Mouse (Mus musculus): ENCODE measurements around the gene Mief1. TPM values are rescaled to one million over a fixed set of nuclear protein-coding genes. Genes with fewer than 3 reads are reported as not detected.

Mief1 gene
- polyA plus RNA-seq, 1 experiment from 2014 or later, result 13.2 TPM

DNA sequence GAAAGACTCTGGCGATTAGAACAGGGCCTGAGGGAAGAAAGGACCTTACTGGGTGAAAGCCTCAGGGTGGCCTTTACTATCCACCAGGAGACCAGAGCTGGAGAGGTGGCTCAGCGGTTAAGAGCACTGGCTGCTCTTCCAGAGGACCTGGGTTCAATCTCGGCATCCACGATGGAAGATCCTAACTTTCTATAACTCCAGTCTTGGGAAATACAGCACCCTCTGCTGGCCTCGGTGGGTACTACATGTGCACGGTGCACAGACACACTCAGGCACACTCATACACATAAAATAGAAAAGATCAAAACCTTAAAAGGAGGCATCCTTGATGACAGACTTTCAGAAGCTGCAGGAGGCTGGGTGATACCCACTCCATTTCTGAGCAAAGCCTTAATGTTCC is 46.8 kb downstream of the Mief1 start:
- H3K4me2 ChIP-seq (replicated peaks; ENCODE audit: low read depth, low read length), result no peak overlapping the region
- ATAC-seq (no peak), DNase-seq (ENCODE audit: low spot score) (no peak)
- no peaks in the 10 kb centered on the region for H3K36me3 ChIP-seq (ENCODE audit: insufficient read depth, low read length)
- no peak overlapping the region for H3K27ac ChIP-seq (ENCODE audit: low read length)
- H3K4me3 ChIP-seq (ENCODE audit: low read depth, low read length), result no peak overlapping the region
- no peaks in the 10 kb centered on the region for H3K4me1 ChIP-seq (ENCODE audit: insufficient read depth, low read depth, low read length)
- WGBS, result 28% methylated on average over 6 of the region's 6 CpGs
- H3K9me3 ChIP-seq (ENCODE audit: low read length), result no peaks in the 10 kb centered on the region
- H3K27me3 ChIP-seq (replicated peaks; ENCODE audit: insufficient read depth, low read length), result peaks cover 1% of the 10 kb centered on the region; the same call in 1 of the 2 replicates
- TF ChIP-seq CTCF (IDR thresholded peaks at IDR 0.05) (peak; percentile 75), EP300 (IDR thresholded peaks at IDR 0.05) (no peak)
- H3K9ac ChIP-seq (replicated peaks; ENCODE audit: low read depth), result no peak overlapping the region

DNA sequence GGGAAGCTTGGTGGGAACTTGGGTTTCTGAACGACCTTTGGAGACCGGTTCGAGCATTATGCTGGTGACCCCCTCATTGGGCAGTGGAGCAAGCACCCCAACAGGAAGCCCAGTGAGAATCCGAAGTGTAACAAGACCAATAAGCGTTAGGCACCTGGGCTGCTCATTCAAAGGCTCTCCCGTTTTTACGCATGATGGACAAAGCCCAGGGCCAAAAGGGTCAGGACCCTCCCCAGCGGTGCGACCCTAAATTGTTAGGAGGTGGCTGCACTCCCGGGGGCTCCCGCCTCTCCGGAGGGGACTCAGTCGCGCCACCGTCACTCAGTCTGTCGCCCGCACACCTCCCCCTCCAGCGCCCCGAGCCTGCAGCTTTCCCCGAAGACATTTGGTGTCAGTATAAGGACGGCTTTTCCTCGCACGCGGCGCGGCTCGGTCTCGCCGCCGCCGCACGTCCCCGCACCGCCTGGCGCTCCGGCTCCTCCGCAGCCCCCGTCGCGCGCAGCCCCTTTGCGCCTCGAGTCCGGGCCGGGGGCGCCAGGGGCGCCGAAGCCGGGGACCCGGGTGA is 53.1 kb downstream of the Mief1 start, which contains the start of gene Cacna1i:
Gene Cacna1i, plus strand, starts transcription at position 388 of the 565 bp plus-strand sequence.
- Histone ChIP-seq H3K9me3 (ENCODE audit: low read length) (no peaks in the 10 kb centered on the region), H3K27ac (ENCODE audit: low read length) (no peak within 1 kb of the TSS), H3K9ac (replicated peaks; ENCODE audit: low read depth) (no peak within 1 kb of the TSS), H3K4me1 (ENCODE audit: insufficient read depth, low read depth, low read length) (no peaks in the 10 kb centered on the region; the same call in 1 of the 2 replicates), H3K36me3 (ENCODE audit: insufficient read depth, low read length) (no peaks in the 10 kb centered on the region), H3K4me3 (ENCODE audit: low read depth, low read length) (peak within 1 kb of the TSS; percentile 31; the same call in 1 of the 2 replicates), H3K27me3 (replicated peaks; ENCODE audit: insufficient read depth, low read length) (peaks cover 40% of the 10 kb centered on the region), H3K4me2 (replicated peaks; ENCODE audit: low read depth, low read length) (peak within 1 kb of the TSS; percentile 53)
- no peak for TF ChIP-seq CTCF (IDR thresholded peaks at IDR 0.05)
- no peak for TF ChIP-seq EP300 (IDR thresholded peaks at IDR 0.05)
- no peak for ATAC-seq
- WGBS, result 2% methylated on average over 27 of the region's 50 CpGs
- no peak for DNase-seq (ENCODE audit: low spot score)

DNA sequence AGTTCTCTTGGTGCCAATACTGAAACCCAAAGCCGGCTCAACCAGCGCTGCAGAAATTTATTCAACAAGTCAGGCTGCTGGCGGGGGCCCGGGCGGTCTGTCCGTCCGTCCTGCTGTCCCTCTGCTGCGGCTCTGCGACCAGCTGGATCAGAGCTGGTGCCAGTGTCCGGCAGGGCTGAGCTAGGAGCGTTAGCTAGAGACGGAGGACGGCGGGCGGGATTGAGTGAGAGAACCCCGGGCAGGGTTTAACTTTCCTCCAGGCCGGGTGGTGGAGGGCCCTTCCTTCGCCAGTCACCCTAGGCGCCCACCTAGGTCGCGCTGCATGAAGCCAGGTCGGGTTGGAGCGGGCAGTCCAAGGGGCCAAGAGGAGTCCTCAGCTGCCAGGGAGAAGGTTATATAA is 54.2 kb downstream of the Mief1 start:
- Histone ChIP-seq H3K4me3 (ENCODE audit: low read depth, low read length) (peak overlapping the region; percentile 31; the same call in 1 of the 2 replicates), H3K27ac (ENCODE audit: low read length) (no peak overlapping the region), H3K9ac (replicated peaks; ENCODE audit: low read depth) (no peak overlapping the region), H3K9me3 (ENCODE audit: low read length) (no peaks in the 10 kb centered on the region), H3K27me3 (replicated peaks; ENCODE audit: insufficient read depth, low read length) (peaks cover 40% of the 10 kb centered on the region), H3K36me3 (ENCODE audit: insufficient read depth, low read length) (no peaks in the 10 kb centered on the region), H3K4me2 (replicated peaks; ENCODE audit: low read depth, low read length) (peak overlapping the region; percentile 53; the same call in 1 of the 2 replicates), H3K4me1 (ENCODE audit: insufficient read depth, low read depth, low read length) (no peaks in the 10 kb centered on the region; the same call in 1 of the 2 replicates)
- TF ChIP-seq CTCF (IDR thresholded peaks at IDR 0.05) (no peak), EP300 (IDR thresholded peaks at IDR 0.05) (no peak)
- ATAC-seq (no peak), DNase-seq (ENCODE audit: low spot score) (no peak)
- WGBS, result 3% methylated on average over 21 of the region's 23 CpGs

DNA sequence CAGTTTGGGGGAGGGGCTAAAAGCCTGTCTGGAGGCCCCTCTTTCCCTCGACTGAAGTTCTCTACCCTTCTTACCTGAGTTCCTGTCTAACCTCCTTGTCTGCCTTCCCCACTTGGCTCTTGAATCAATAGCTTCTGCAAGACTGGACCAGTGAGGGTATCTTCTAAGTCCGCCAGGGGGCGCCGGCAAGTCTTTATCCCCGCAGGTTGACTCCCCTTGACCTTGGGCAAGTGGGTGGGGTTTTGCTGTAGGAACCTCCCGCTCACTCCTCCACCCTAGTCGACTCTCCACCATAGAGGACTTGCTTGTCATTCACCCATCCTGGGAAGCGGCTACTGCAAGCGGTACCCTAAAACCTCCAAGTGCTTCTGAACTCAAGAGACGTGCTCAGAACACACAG is 55.6 kb downstream of the Mief1 start:
- Histone ChIP-seq H3K4me2 (replicated peaks; ENCODE audit: low read depth, low read length) (no peak overlapping the region), H3K27ac (ENCODE audit: low read length) (no peak overlapping the region), H3K4me1 (ENCODE audit: insufficient read depth, low read depth, low read length) (no peaks in the 10 kb centered on the region; the same call in 1 of the 2 replicates), H3K4me3 (ENCODE audit: low read depth, low read length) (no peak overlapping the region), H3K9me3 (ENCODE audit: low read length) (no peaks in the 10 kb centered on the region), H3K27me3 (replicated peaks; ENCODE audit: insufficient read depth, low read length) (peaks cover 40% of the 10 kb centered on the region), H3K9ac (replicated peaks; ENCODE audit: low read depth) (no peak overlapping the region), H3K36me3 (ENCODE audit: insufficient read depth, low read length) (no peaks in the 10 kb centered on the region)
- TF ChIP-seq CTCF (IDR thresholded peaks at IDR 0.05) (peak; percentile 71), EP300 (IDR thresholded peaks at IDR 0.05) (no peak)
- ATAC-seq (no peak; the same call in 1 of the 2 replicates), DNase-seq (ENCODE audit: low spot score) (peak; percentile 79)
- WGBS, result 8% methylated on average over 10 of the region's 10 CpGs

DNA sequence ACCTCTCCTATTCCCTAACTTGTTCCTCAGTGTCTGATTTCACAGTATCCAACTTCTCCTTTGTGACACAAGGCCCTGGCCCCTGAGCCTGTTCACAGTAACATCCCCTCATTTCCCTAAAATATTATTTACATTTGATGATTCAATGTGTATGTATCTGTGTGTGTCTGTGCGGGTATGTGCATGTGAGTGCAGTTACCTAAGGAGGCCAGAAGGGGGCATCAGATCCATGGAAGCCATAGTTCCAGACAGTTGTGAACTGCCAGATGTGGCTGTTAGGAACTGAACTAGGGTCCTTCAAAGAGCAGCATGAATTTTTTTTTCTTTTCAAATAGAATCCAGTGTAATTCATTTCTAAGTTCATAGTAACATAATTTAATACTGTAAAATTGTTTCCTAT is 63.3 kb downstream of the Mief1 start:
- Histone ChIP-seq H3K27me3 (replicated peaks; ENCODE audit: insufficient read depth, low read length) (no peaks in the 10 kb centered on the region), H3K4me2 (replicated peaks; ENCODE audit: low read depth, low read length) (no peak overlapping the region), H3K4me1 (ENCODE audit: insufficient read depth, low read depth, low read length) (no peaks in the 10 kb centered on the region), H3K9ac (replicated peaks; ENCODE audit: low read depth) (no peak overlapping the region), H3K36me3 (ENCODE audit: insufficient read depth, low read length) (no peaks in the 10 kb centered on the region), H3K9me3 (ENCODE audit: low read length) (no peaks in the 10 kb centered on the region), H3K27ac (ENCODE audit: low read length) (no peak overlapping the region), H3K4me3 (ENCODE audit: low read depth, low read length) (no peak overlapping the region)
- WGBS, result 100% methylated on average over 1 of the region's 1 CpGs
- DNase-seq (ENCODE audit: low spot score), result no peak
- TF ChIP-seq EP300 (IDR thresholded peaks at IDR 0.05) (no peak), CTCF (IDR thresholded peaks at IDR 0.05) (peak; percentile 20; the same call in 1 of the 2 replicates)
- no peak for ATAC-seq

Other genes starting within 250 kb of the Mief1 start
- gene Pdgfb, start 219.0 kb upstream of the Mief1 start, polyA plus RNA-seq (2015; fragmentation: Nextera tagmentation; extraction: Ambion mirVana), result 10.5 and 14.2 TPM in 2 replicates
- gene Syngr1, start 142.7 kb upstream of the Mief1 start, polyA plus RNA-seq (2015; fragmentation: Nextera tagmentation; extraction: Ambion mirVana), result 34.4 and 35.3 TPM in 2 replicates
- 554 and 577 TPM in 2 replicates for gene Rpl3, start 142.2 kb upstream of the Mief1 start, polyA plus RNA-seq (2015; fragmentation: Nextera tagmentation; extraction: Ambion mirVana)
- gene Tab1, start 100.9 kb upstream of the Mief1 start, polyA plus RNA-seq (2015; fragmentation: Nextera tagmentation; extraction: Ambion mirVana), result 18.1 and 19.1 TPM in 2 replicates
- 3.0 and 3.9 TPM in 2 replicates for gene Mgat3, start 60.3 kb upstream of the Mief1 start, polyA plus RNA-seq (2015; fragmentation: Nextera tagmentation; extraction: Ambion mirVana)
- gene AC140267.1, start 1.8 kb downstream of the Mief1 start, polyA plus RNA-seq (2015; fragmentation: Nextera tagmentation; extraction: Ambion mirVana), result not detected in 2 replicates
- gene Atf4, start 21.2 kb downstream of the Mief1 start, polyA plus RNA-seq (2015; fragmentation: Nextera tagmentation; extraction: Ambion mirVana), result 113 and 115 TPM in 2 replicates
- 34.7 and 36.1 TPM in 2 replicates for gene Rps19bp1, start 30.3 kb downstream of the Mief1 start, polyA plus RNA-seq (2015; fragmentation: Nextera tagmentation; extraction: Ambion mirVana)
- not detected in 2 replicates for gene Cacna1i, start 53.2 kb downstream of the Mief1 start, polyA plus RNA-seq (2015; fragmentation: Nextera tagmentation; extraction: Ambion mirVana)